Mouse (Mus musculus): ENCODE measurements around the gene E4f1.

DNA sequence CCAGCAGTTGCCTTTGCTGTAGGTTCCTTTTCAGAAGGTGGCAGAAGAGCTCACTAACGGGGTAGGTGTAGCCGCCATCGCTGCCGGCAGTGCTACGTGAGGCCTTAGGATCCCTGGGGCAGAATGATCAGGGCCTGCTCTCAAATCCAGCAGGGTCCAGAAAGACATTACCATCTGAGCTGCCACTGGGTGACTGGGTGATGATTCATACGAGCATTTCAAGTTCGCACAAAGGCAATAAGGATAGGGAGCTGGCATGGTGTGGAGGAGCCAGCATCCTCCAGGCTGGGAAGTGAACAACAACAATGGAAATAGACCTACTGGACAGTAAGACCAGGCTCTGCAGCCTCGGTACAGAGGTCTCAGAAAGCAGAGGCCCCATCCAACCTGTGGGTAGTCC lies 29.7 kb downstream of the E4f1 start:
- no peak for TF ChIP-seq CTCF (IDR thresholded peaks at IDR 0.05; ENCODE audit: low read depth, low read length)
- TF ChIP-seq POLR2A (IDR thresholded peaks at IDR 0.05; ENCODE audit: borderline replicate concordance, low read depth, low read length), result no peak

Measured in bone marrow macrophage, adult 2 months (primary cell).